Mouse (Mus musculus) skeletal muscle tissue, postnatal 0 days (tissue): ENCODE measurements around the gene Card14. TPM values are rescaled to one million over a fixed set of nuclear protein-coding genes. Genes with fewer than 3 reads are reported as not detected.
A peak's percentile ranks its signal among the peaks of the same experiment; 100 is the strongest.

Experiments used
- microRNA counts: library from miRNA; unstranded; fragments of <30 nt; microRNA quantifications from one replicate; lab custom pipeline; 2015
- microRNA-seq, 2 experiments: library from miRNA; unstranded; fragments of <30 nt; microRNA quantifications; one replicate each; pipeline ENCODE4; 2016
- polyA plus RNA-seq: library from polyadenylated mRNA; unstranded; fragments of >200 nt; fragmentation: Nextera tagmentation; extraction: Ambion mirVana; gene quantifications from 2 replicates; pipeline ENCODE4 v1.2.1, GENCODE M21; 2015

Card14 gene
- polyA plus RNA-seq = 0.18 and 0.19 TPM in 2 replicates

DNA sequence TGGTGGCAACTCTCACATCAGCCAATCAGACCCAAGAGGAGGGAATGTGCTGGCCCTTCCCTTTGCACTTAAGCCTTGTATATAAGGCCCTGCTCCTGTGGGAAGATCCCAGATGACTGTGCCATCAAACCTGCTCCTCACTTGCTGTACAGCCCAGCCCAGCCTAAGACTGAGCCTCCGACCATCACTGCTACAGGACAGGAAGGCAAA lies at the start of gene Card14:
Card14 (plus strand) TSS at position 111 of the 210 bp plus-strand sequence.

GRCm38 (mm10) chr11:119267768-119268556 lies 39.6 kb upstream of the Card14 start, which contains the start of gene Gaa:
Gene Gaa, plus strand, starts transcription at chr11:119267887.

GRCm38 (mm10) chr11:119299391-119300245 lies 8.0 kb upstream of the Card14 start, which contains the start of gene Eif4a3:
Gene Eif4a3, minus strand, starts transcription at chr11:119300089.

GRCm38 (mm10) chr11:119355443-119356385 lies 48.1 kb downstream of the Card14 start, which contains the start of the genes Sgsh and Slc26a11:
Gene Sgsh, minus strand, starts transcription at chr11:119355536.
Gene Slc26a11, plus strand, starts transcription at chr11:119355557.

DNA sequence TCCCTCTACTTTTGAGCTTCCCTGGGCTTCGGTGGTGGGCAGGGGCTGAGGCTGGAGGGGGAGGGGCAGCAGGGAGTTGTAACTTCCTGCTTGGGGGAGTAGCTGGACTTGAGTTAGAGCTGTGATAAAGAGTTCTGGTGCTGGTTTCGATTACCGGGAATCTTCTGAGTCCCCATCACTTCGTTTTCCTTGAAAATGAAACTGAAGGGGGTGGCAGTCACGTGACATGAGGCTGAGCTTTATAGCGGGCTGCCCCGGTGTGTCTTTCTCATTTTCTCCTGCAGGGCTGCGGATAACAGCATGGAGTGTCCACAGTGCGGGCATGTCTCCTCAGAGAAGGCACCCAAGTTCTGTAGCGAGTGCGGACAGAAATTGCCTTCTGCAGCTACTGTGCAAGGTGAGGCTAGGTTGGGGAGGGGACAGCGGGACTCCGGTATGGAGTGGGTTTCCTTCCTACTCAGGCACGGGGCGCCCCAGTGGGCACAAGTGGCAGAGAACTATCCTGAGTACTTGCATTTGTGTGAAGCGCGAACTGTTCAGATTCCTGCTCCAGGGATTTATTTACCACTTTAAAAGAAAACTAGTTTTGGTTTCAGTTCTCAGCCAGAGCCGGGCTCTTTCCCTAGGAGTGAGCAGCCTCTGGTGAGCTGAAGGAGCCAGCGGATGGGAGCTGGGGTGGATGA lies 85.4 kb downstream of the Card14 start, which contains the start of gene Rnf213:
Rnf213 (plus strand) TSS at position 301 of the 683 bp plus-strand sequence.

MicroRNA genes within 50 kb of the gene (microRNA counts, 519-probe panel; counts per million panel counts)
- 296 counts per million, percentile 58 among the panel's probes with 10 or more counts for microRNA mmu-miR-1932 (lab: Ali Mortazavi, UCI)

Small RNA genes within 50 kb of the gene (microRNA-seq; reads per million reads assigned to microRNA genes)
- gene Mir1932 = 0 reads per million in 2 experiments

Other genes starting within 250 kb of the Card14 start
- 3.2 and 6.5 TPM in 2 replicates for gene Cbx4, start 221.5 kb upstream of the Card14 start, polyA plus RNA-seq
- 4.0 and 4.3 TPM in 2 replicates for gene Tbc1d16, start 79.3 kb upstream of the Card14 start, polyA plus RNA-seq
- 0.37 and 0.67 TPM in 2 replicates for gene Ccdc40, start 79.2 kb upstream of the Card14 start, polyA plus RNA-seq
- gene Gaa, start 39.9 kb upstream of the Card14 start, polyA plus RNA-seq = 55.5 and 60.7 TPM in 2 replicates
- 152 and 165 TPM in 2 replicates for gene Eif4a3, start 7.7 kb upstream of the Card14 start, polyA plus RNA-seq
- 3.3 and 4.2 TPM in 2 replicates for gene Sgsh, start 47.8 kb downstream of the Card14 start, polyA plus RNA-seq
- 3.5 and 3.8 TPM in 2 replicates for gene Slc26a11, start 47.8 kb downstream of the Card14 start, polyA plus RNA-seq
- gene Rnf213, start 85.3 kb downstream of the Card14 start, polyA plus RNA-seq = 3.0 and 3.3 TPM in 2 replicates
- 7.4 and 8.1 TPM in 2 replicates for gene Endov, start 183.6 kb downstream of the Card14 start, polyA plus RNA-seq
- 0.13 and 0.24 TPM in 2 replicates for gene Nptx1, start 240.0 kb downstream of the Card14 start, polyA plus RNA-seq